In the genomic region with DNA sequence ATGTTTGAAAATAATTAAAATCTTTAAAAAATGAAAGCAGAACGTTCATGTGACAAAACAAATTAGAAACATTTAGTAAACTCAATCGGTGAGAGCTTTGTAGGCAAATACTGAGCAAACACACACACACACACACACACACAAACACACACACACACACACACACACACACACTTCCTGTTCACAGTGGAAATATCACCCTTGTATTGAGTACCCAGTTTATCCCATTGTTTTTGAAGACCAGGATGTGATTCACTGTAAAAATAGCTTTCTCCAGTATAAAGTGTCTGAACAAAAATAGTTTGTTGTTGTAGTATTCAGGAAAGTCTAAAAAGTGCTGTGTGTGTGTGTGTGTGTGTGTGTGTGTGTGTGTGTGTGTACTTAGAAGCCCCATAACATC, we compare ENCODE assay signal across 10 mouse cellular contexts.
A peak's percentile ranks its signal among the peaks of the same experiment; 100 is the strongest.
DNase-seq lines count a peak whose midpoint lies in the region; ATAC-seq and TF ChIP-seq lines count a peak whose summit lies in the region.
"Had no signal": no experiment of that assay in that cellular context is flagged by ENCODE, and none has a peak within 500 bp of the region (broad histone marks: within the 10 kb centered on the region; RNA-seq: fewer than 3 reads in every experiment).

No protein-coding gene starts in this region.

- TF ChIP-seq CTCF in lung, embryonic 14.5 days (IDR thresholded peaks at IDR 0.05; ENCODE audit: low read depth) = no peak
- TF ChIP-seq CTCF in lung, adult 2 months (IDR thresholded peaks at IDR 0.05; ENCODE audit: insufficient read depth, low read length) = no peak

- H3K27ac ChIP-seq in lung, embryonic 14.5 days (ENCODE audit: low read depth) = no peak overlapping the region
- H3K27ac ChIP-seq in heart, embryonic 16.5 days (ENCODE audit: low read length) = no peak overlapping the region
- H3K27ac ChIP-seq: stomach, postnatal 0 days had no signal

- no peaks in the 10 kb centered on the region for H3K27me3 ChIP-seq in lung, embryonic 14.5 days (ENCODE audit: insufficient read depth, low read length)
- H3K27me3 ChIP-seq in heart, embryonic 16.5 days (ENCODE audit: control insufficient read depth, insufficient read depth, low read length) = no peaks in the 10 kb centered on the region

- WGBS in lung, embryonic 14.5 days = 68% methylated on average over 2 of the region's 2 CpGs
- 37% methylated on average over 2 of the region's 2 CpGs for WGBS in lung, adult 2 months
- 79% methylated on average over 2 of the region's 2 CpGs for WGBS in heart, embryonic 16.5 days

- no peaks in the 10 kb centered on the region for H3K36me3 ChIP-seq in lung, embryonic 14.5 days (ENCODE audit: insufficient read depth)
- no peaks in the 10 kb centered on the region for H3K36me3 ChIP-seq in heart, embryonic 16.5 days (ENCODE audit: control insufficient read depth, insufficient read depth)

- H3K4me1 ChIP-seq in lung, embryonic 14.5 days (ENCODE audit: insufficient read depth) = no peaks in the 10 kb centered on the region
- H3K4me1 ChIP-seq in lung, adult 2 months (ENCODE audit: control insufficient read depth, insufficient read depth, low read length) = peaks cover 11% of the 10 kb centered on the region
- H3K4me1 ChIP-seq in heart, embryonic 16.5 days (ENCODE audit: control insufficient read depth, insufficient read depth, low read length) = no peaks in the 10 kb centered on the region

- no peaks in the 10 kb centered on the region for H3K9me3 ChIP-seq in lung, embryonic 14.5 days (ENCODE audit: low read depth, low read length)
- no peaks in the 10 kb centered on the region for H3K9me3 ChIP-seq in heart, embryonic 16.5 days (replicated peaks; ENCODE audit: control insufficient read depth, low read length)

- no peak overlapping the region for H3K9ac ChIP-seq in lung, embryonic 14.5 days
- no peak overlapping the region for H3K9ac ChIP-seq in heart, embryonic 16.5 days (ENCODE audit: low read length)

- DNase-seq in lung, embryonic 14.5 days = peak; percentile 13
- DNase-seq in lung, adult 2 months = no peak
- peak; percentile 73 to 74 for DNase-seq in kidney, postnatal 25 days
- no peak for DNase-seq in cerebellum, postnatal 10 days
- no peak for DNase-seq in yolk sac, embryonic 10.5 days (ENCODE audit: low spot score)
- DNase-seq in frontal cortex, postnatal 10 days (ENCODE audit: low spot score in 2 of 2) = no peak
- no peak for DNase-seq in retina, embryonic 14.5 days (ENCODE audit: low spot score)
- DNase-seq: right cerebral cortex, postnatal 4 days had no signal

- no peak for ATAC-seq in lung, embryonic 14.5 days (ENCODE audit: insufficient read depth)
- ATAC-seq in heart, embryonic 16.5 days (replicated peaks; ENCODE audit: extremely low read depth, insufficient read depth, low FRiP score) = peak; percentile 52; the same call in 1 of the 2 replicates

- H3K4me3 ChIP-seq in lung, embryonic 14.5 days (ENCODE audit: low read depth, low read length) = no peak overlapping the region
- H3K4me3 ChIP-seq in lung, adult 2 months (replicated peaks; ENCODE audit: extremely low read depth, low read depth, low read length) = no peak overlapping the region
- no peak overlapping the region for H3K4me3 ChIP-seq in heart, embryonic 16.5 days (ENCODE audit: low read length)

- TF ChIP-seq POLR2A in lung, adult 2 months (IDR thresholded peaks at IDR 0.05; ENCODE audit: borderline replicate concordance, extremely low read depth, low read depth, low read length) = no peak

- H3K4me2 ChIP-seq in lung, embryonic 14.5 days = no peak overlapping the region
- H3K4me2 ChIP-seq in heart, embryonic 16.5 days (ENCODE audit: low read depth, low read length) = no peak overlapping the region

Comparison
In these comparisons a context has a peak if more than half of its experiments do, and no peak if none do; other contexts are left out.
1. DNase-seq: peak in lung, embryonic 14.5 days (single experiment) and kidney, postnatal 25 days (2 of 2); none in lung, adult 2 months (single experiment), cerebellum, postnatal 10 days (0 of 2), yolk sac, embryonic 10.5 days (single experiment), frontal cortex, postnatal 10 days (0 of 2) and retina, embryonic 14.5 days (single experiment).